Mouse (Mus musculus): Measurements from ENCODE around the gene Rsad2.

DNA sequence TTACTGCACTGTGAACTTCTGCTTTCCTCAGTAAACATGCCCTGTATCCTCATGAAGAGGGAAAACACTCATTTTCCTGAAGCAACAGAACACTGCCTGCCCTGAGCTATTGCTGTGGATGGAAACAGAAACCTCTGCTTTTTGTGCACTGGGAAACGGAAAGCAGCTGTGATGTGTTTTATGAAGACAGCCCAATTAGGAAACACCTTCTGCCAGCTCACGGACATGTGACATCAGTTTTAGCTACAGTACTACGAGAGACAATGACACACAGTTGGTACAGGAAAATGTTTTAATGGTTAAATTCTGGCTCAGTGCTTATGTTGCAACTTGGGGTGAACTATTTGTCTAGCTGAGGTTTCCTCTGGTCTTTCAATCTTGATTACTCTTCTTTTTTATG lies 16.9 kb downstream of the Rsad2 start:
- TF ChIP-seq POLR2A (IDR thresholded peaks at IDR 0.05; ENCODE audit: borderline replicate concordance, extremely low read depth, insufficient read depth, insufficient read length, poor library complexity, severe bottlenecking): no peak
- TF ChIP-seq CTCF (IDR thresholded peaks at IDR 0.05; ENCODE audit: borderline replicate concordance, extremely low read depth, insufficient read depth, insufficient read length): no peak

Measured in brain, embryonic 14.5 days (tissue).